11 mouse cellular contexts compared by ENCODE assay signal in the genomic region with DNA sequence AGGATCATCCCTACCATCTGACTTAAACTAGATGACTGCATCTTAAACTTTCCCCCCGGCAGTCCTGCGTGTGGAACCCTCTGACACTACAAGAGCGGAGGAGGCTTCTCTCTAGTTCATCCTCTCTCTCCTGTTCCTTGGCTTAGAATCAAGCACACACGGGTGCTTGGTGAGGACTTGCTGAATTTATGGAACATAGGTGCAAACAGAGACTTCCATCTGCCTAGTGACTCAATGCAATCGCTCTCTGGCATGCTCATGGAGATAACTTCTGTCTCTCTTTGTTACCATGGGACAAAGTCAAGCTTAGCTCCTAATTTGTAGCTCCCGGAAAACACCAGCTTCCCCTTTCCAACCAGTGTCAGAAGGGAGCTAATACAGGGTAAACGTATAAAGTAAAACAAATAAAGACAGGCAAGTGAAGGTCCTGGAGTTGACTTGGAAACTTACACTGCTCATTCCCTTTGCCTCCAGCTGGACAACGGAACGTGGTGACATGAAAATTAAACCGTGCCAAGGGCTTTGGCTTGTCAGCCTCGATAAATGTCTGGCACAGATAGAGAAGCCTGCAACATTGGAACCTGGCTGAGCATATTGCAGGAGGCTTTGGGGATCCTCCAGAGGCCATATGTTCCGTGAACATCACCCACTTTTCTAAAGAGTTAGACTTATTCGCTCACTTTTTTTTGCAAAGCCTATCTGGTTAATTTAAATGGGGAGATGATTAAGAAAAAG.
DNase-seq lines count a peak whose midpoint lies in the region; ATAC-seq lines count a peak whose summit lies in the region.
"Had no signal": no experiment of that assay in that cellular context is flagged by ENCODE, and none has a peak within 500 bp of the region (broad histone marks: within the 10 kb centered on the region; RNA-seq: fewer than 3 reads in every experiment).

No protein-coding gene starts in this region.

- peaks cover 8% of the 10 kb centered on the region for H3K4me1 ChIP-seq in forebrain, embryonic 16.5 days (replicated peaks; ENCODE audit: control insufficient read depth, insufficient read depth, low read length)
- H3K4me1 ChIP-seq in forebrain, embryonic 13.5 days: peaks cover 8% of the 10 kb centered on the region; the same call in 1 of the 2 replicates
- H3K4me1 ChIP-seq: heart, embryonic 15.5 days had no signal

- H3K4me2 ChIP-seq in forebrain, embryonic 16.5 days (ENCODE audit: low read length): no peak overlapping the region
- no peak overlapping the region for H3K4me2 ChIP-seq in forebrain, embryonic 13.5 days
- H3K4me2 ChIP-seq: heart, embryonic 15.5 days; liver, embryonic 11.5 days had no signal

- H3K9me3 ChIP-seq in forebrain, embryonic 16.5 days (ENCODE audit: control insufficient read depth, low read length): no peaks in the 10 kb centered on the region
- no peaks in the 10 kb centered on the region for H3K9me3 ChIP-seq in forebrain, embryonic 13.5 days (replicated peaks)
- H3K9me3 ChIP-seq: heart, embryonic 15.5 days had no signal

- H3K27ac ChIP-seq in forebrain, embryonic 16.5 days (ENCODE audit: low read length): peak overlapping the region; percentile 61
- no peak overlapping the region for H3K27ac ChIP-seq in forebrain, embryonic 13.5 days
- H3K27ac ChIP-seq: heart, embryonic 15.5 days had no signal

- DNase-seq in right cerebral cortex, adult 18-20 months: peak; percentile 50
- DNase-seq in right cerebral cortex, postnatal 4 days: no peak
- DNase-seq in layer of hippocampus, adult 8-10 months (ENCODE audit: low spot score in 2 of 2): peak; percentile 63 to 71
- no peak for DNase-seq in embryo, embryonic 11 days
- no peak for DNase-seq in kidney, adult 8-10 months
- DNase-seq: kidney, postnatal 14 days had no signal

- peak; percentile 78 for ATAC-seq in forebrain, embryonic 16.5 days
- no peak; the same call in 1 of the 2 replicates for ATAC-seq in forebrain, embryonic 13.5 days
- no peak for ATAC-seq in erythroid progenitor cell, adult 5-6 weeks (replicated peaks; ENCODE audit: low FRiP score, poor library complexity, severe bottlenecking)

- 62% methylated on average over 13 of the region's 13 CpGs for WGBS in forebrain, embryonic 16.5 days
- WGBS in forebrain, embryonic 13.5 days: 83% methylated on average over 13 of the region's 13 CpGs

- no peak overlapping the region for H3K9ac ChIP-seq in forebrain, embryonic 16.5 days (replicated peaks; ENCODE audit: low read depth, low read length)
- H3K9ac ChIP-seq in forebrain, embryonic 13.5 days: no peak overlapping the region
- H3K9ac ChIP-seq: heart, embryonic 15.5 days had no signal

- H3K4me3 ChIP-seq in forebrain, embryonic 16.5 days (replicated peaks; ENCODE audit: low read length): no peak overlapping the region
- H3K4me3 ChIP-seq in forebrain, embryonic 13.5 days: no peak overlapping the region
- H3K4me3 ChIP-seq: heart, embryonic 15.5 days had no signal

- H3K36me3 ChIP-seq in forebrain, embryonic 16.5 days (ENCODE audit: control insufficient read depth, insufficient read depth): no peaks in the 10 kb centered on the region
- H3K36me3 ChIP-seq in forebrain, embryonic 13.5 days (ENCODE audit: poor library complexity, severe bottlenecking): no peaks in the 10 kb centered on the region
- H3K36me3 ChIP-seq: heart, embryonic 15.5 days had no signal

- H3K27me3 ChIP-seq in forebrain, embryonic 16.5 days (replicated peaks; ENCODE audit: control insufficient read depth, insufficient read depth, low read length): no peaks in the 10 kb centered on the region
- H3K27me3 ChIP-seq in forebrain, embryonic 13.5 days: no peaks in the 10 kb centered on the region

Comparison
In these comparisons a context has a peak if more than half of its experiments do, and no peak if none do; other contexts are left out.
1. DNase-seq: peak in right cerebral cortex, adult 18-20 months (single experiment) and layer of hippocampus, adult 8-10 months (2 of 2); none in right cerebral cortex, postnatal 4 days (single experiment), embryo, embryonic 11 days (single experiment) and kidney, adult 8-10 months (0 of 2).